Mouse (Mus musculus) small intestine, adult 2 months (tissue): ENCODE results near the gene Hist1h2ad. TPM values are rescaled to one million over a fixed set of nuclear protein-coding genes. Genes with fewer than 3 reads are reported as not detected.
"Not testable (repeated sequence)": the region's sequence is repeated elsewhere in the genome, so short reads cannot be mapped to it uniquely, and the experiment has no call there.

ENCODE experiments used
- H3K27ac ChIP-seq: fragments of 200-500 bp; 2 replicates; pipeline ENCODE4 v1.5.1; 2012; ENCODE audit warnings: low read depth, low read length, control low read depth, inconsistent platforms; ENCODE audit not compliant: insufficient read depth
- H3K27me3 ChIP-seq: fragments of 200-500 bp; 2 replicates; pipeline ENCODE4 v1.6.1; 2012; ENCODE audit warnings: mild to moderate bottlenecking, moderate library complexity, low read length, inconsistent platforms; ENCODE audit not compliant: control insufficient read depth, insufficient read depth
- H3K36me3 ChIP-seq: fragments of 200-500 bp; 2 replicates; pipeline ENCODE4 v1.6.1; 2012; ENCODE audit warnings: mild to moderate bottlenecking, low read length, control low read depth, inconsistent platforms; ENCODE audit not compliant: control insufficient read depth, insufficient read depth
- H3K4me1 ChIP-seq: fragments of 200-500 bp; 2 replicates; pipeline ENCODE4 v1.6.1; 2012; ENCODE audit warnings: low read length, inconsistent platforms, mixed read lengths; ENCODE audit not compliant: control insufficient read depth, insufficient read depth, insufficient read length
- H3K4me3 ChIP-seq: fragments of 200-500 bp; 2 replicates; pipeline ENCODE4 v1.5.1; 2012; ENCODE audit warnings: low read depth, mild to moderate bottlenecking, control low read depth, inconsistent platforms, low read length, moderate library complexity
- CTCF ChIP-seq: fragments of 200-500 bp; IDR thresholded peaks from 2 replicates; pipeline ENCODE4 v1.5.1; 2012; ENCODE audit warnings: low read depth, mild to moderate bottlenecking, control low read depth, inconsistent platforms, low read length, moderate library complexity, mixed read lengths; ENCODE audit not compliant: insufficient replicate concordance, insufficient read length; ENCODE audit errors: extremely low read depth
- POLR2A ChIP-seq: fragments of 200-500 bp; IDR thresholded peaks from 2 replicates; pipeline ENCODE4 v1.6.1; 2012; ENCODE audit warnings: low read depth, mild to moderate bottlenecking, control low read depth, inconsistent platforms, low read length, moderate library complexity
- WGBS: fragments of 180-500 bp; shearing (Covaris S2); methylation state at CpG from one replicate; pipeline ENCODE4 v1.1.7; 2018; 5-methylcytosine and 5-hydroxymethylcytosine counted together
- polyA plus RNA-seq: library from polyadenylated mRNA; depleted of rRNA; stranded (reverse); fragments of >200 nt; gene quantifications from 2 replicates; pipeline ENCODE4 v1.2.3, GENCODE M21; 2012

Gene Hist1h2ad
- polyA plus RNA-seq, 1 experiment = 21.3 TPM

GRCm38 (mm10) chr13:23582219-23583056 lies 8.3 kb downstream of the Hist1h2ad start:
- peak overlapping the region; percentile 22 for H3K27ac ChIP-seq
- H3K4me1 ChIP-seq = peaks cover 2% of the 10 kb centered on the region; the same call in 1 of the 2 replicates
- WGBS = 24% methylated on average over 6 of the region's 6 CpGs
- no peaks in the 10 kb centered on the region for H3K27me3 ChIP-seq
- peak overlapping the region; percentile 18; the same call in 1 of the 2 replicates for H3K4me3 ChIP-seq
- TF ChIP-seq CTCF = no peak
- no peak for TF ChIP-seq POLR2A
- no peaks in the 10 kb centered on the region for H3K36me3 ChIP-seq

GRCm38 (mm10) chr13:23583387-23584068 lies 9.3 kb downstream of the Hist1h2ad start:
- H3K4me3 ChIP-seq = no peak overlapping the region
- no peaks in the 10 kb centered on the region for H3K36me3 ChIP-seq
- peaks cover 2% of the 10 kb centered on the region; the same call in 1 of the 2 replicates for H3K4me1 ChIP-seq
- H3K27ac ChIP-seq = peak overlapping the region; percentile 24; the same call in 1 of the 2 replicates
- TF ChIP-seq CTCF (no peak), POLR2A (no peak)
- no peaks in the 10 kb centered on the region for H3K27me3 ChIP-seq

GRCm38 (mm10) chr13:23584331-23584730 lies 10.2 kb downstream of the Hist1h2ad start:
- Histone ChIP-seq H3K27ac (peak overlapping the region; percentile 99), H3K4me3 (no peak overlapping the region), H3K27me3 (no peaks in the 10 kb centered on the region), H3K4me1 (peaks cover 2% of the 10 kb centered on the region; the same call in 1 of the 2 replicates), H3K36me3 (no peaks in the 10 kb centered on the region)
- TF ChIP-seq POLR2A (no peak), CTCF (no peak)

- WGBS = under 1% methylated on average over 21 of the region's 21 CpGs
Measured at GRCm38 (mm10) chr13:23585029-23585441, 10.9 kb downstream of the Hist1h2ad start.

GRCm38 (mm10) chr13:23585442-23586098 lies 11.4 kb downstream of the Hist1h2ad start:
- Histone ChIP-seq H3K4me3 (peak overlapping the region; percentile 77), H3K27ac (peak overlapping the region; percentile 99)
- H3K4me1 ChIP-seq, H3K36me3 ChIP-seq, H3K27me3 ChIP-seq: not testable (repeated sequence)
- TF ChIP-seq POLR2A = peak; percentile 88
- WGBS = under 1% methylated on average over 34 of the region's 36 CpGs

More at GRCm38 (mm10) chr13:23585029-23585441, 10.9 kb downstream of the Hist1h2ad start:
- no peak for TF ChIP-seq POLR2A
- TF ChIP-seq CTCF = no peak
- peaks cover 2% of the 10 kb centered on the region; the same call in 1 of the 2 replicates for H3K4me1 ChIP-seq
- no peaks in the 10 kb centered on the region for H3K27me3 ChIP-seq
- peak overlapping the region; percentile 77 for H3K4me3 ChIP-seq
- H3K36me3 ChIP-seq = no peaks in the 10 kb centered on the region
- H3K27ac ChIP-seq = peak overlapping the region; percentile 99

GRCm38 (mm10) chr13:23586099-23586939 lies 12.1 kb downstream of the Hist1h2ad start:
- Histone ChIP-seq H3K4me3 (peak overlapping the region; percentile 42; the same call in 1 of the 2 replicates), H3K36me3 (no peaks in the 10 kb centered on the region), H3K27ac (peak overlapping the region; percentile 98), H3K4me1 (peaks cover 2% of the 10 kb centered on the region; the same call in 1 of the 2 replicates), H3K27me3 (no peaks in the 10 kb centered on the region)
- WGBS = 1% methylated on average over 22 of the region's 22 CpGs
- TF ChIP-seq CTCF (no peak), POLR2A (no peak)

- 4% methylated on average over 1 of the region's 1 CpGs for WGBS
- no peaks in the 10 kb centered on the region for H3K36me3 ChIP-seq
- H3K4me1 ChIP-seq = peaks cover 2% of the 10 kb centered on the region; the same call in 1 of the 2 replicates
- H3K27ac ChIP-seq = peak overlapping the region; percentile 98
- no peak for TF ChIP-seq CTCF
- no peak for TF ChIP-seq POLR2A
- no peaks in the 10 kb centered on the region for H3K27me3 ChIP-seq
- H3K4me3 ChIP-seq = peak overlapping the region; percentile 42; the same call in 1 of the 2 replicates
Measured at GRCm38 (mm10) chr13:23586940-23587225, 12.7 kb downstream of the Hist1h2ad start.
